In the genomic region with DNA sequence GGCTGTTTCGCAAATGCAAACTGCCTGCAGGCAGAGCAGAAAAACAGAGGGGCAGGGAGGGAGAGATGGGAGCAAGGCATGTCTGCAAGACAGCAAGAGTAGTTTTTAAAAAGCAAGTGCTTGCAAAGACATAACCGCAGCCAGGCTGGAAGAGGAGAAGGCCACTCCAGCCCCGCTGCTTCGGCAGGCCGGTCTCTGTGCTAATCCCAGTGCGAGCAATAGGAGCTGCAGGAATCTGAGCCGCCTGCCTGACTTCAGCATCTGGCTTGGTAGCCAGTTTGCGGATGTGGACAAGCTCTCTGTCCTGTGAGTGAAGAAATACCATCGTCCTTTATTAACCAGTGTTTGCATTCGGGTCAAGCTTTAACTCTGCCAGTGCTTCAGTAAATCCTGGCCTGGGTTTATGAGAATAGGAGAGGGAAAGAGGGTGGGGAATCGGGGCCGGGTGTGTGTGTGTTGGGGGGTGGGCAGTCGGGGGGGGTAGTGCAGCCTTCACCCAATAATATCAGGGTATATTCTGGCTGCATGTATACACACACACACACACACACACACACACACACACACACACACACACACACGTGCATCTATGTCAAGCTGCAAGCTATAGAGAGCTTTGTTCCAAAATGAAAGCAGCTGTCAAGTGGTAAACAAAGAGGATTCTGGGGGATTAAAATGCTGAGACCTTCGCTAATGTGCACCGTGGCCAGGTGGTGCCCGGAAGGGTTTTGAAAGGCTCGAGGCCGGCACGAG, we compare ENCODE assay signal across 8 mouse cellular contexts.
DNase-seq lines count a peak whose midpoint lies in the region; ATAC-seq and TF ChIP-seq lines count a peak whose summit lies in the region.

No protein-coding gene starts in this region.

- peaks cover 11% of the 10 kb centered on the region for H3K4me1 ChIP-seq in E14TG2a.4 (replicated peaks; ENCODE audit: low read depth, low read length)
- H3K4me1 ChIP-seq in forebrain, postnatal 0 days (ENCODE audit: insufficient read depth): peaks cover 13% of the 10 kb centered on the region
- H3K4me1 ChIP-seq in intestine, embryonic 15.5 days (replicated peaks): peaks cover 7% of the 10 kb centered on the region; the same call in 1 of the 2 replicates
- H3K4me1 ChIP-seq in midbrain, embryonic 10.5 days: peaks cover 39% of the 10 kb centered on the region

- H3K4me3 ChIP-seq in E14TG2a.4 (replicated peaks; ENCODE audit: low read length): peak overlapping the region; percentile 50
- no peak overlapping the region for H3K4me3 ChIP-seq in forebrain, postnatal 0 days (ENCODE audit: low read depth, low read length)
- H3K4me3 ChIP-seq in intestine, embryonic 15.5 days (replicated peaks): 0 out of 2 replicates have a peak overlapping the region, but pooled peaks have one; percentile 4
- peak overlapping the region; percentile 37 for H3K4me3 ChIP-seq in midbrain, embryonic 10.5 days

- H3K36me3 ChIP-seq in E14TG2a.4 (ENCODE audit: insufficient read depth, low read length): no peaks in the 10 kb centered on the region
- no peaks in the 10 kb centered on the region for H3K36me3 ChIP-seq in forebrain, postnatal 0 days (ENCODE audit: insufficient read depth)
- no peaks in the 10 kb centered on the region for H3K36me3 ChIP-seq in intestine, embryonic 15.5 days
- no peaks in the 10 kb centered on the region for H3K36me3 ChIP-seq in midbrain, embryonic 10.5 days

- TF ChIP-seq CTCF in E14TG2a.4 (conservative IDR thresholded peaks at IDR 0.05; ENCODE audit: low read length): no peak
- no peak for TF ChIP-seq CTCF in forebrain, postnatal 0 days (IDR thresholded peaks at IDR 0.05; ENCODE audit: low read depth)

- peak; percentile 70 for ATAC-seq in forebrain, postnatal 0 days
- ATAC-seq in intestine, embryonic 15.5 days: peak; percentile 51

- H3K27me3 ChIP-seq in E14TG2a.4 (ENCODE audit: insufficient read depth, low read length): peaks cover 6% of the 10 kb centered on the region
- H3K27me3 ChIP-seq in forebrain, postnatal 0 days (ENCODE audit: insufficient read depth, low read length): no peaks in the 10 kb centered on the region
- no peaks in the 10 kb centered on the region for H3K27me3 ChIP-seq in intestine, embryonic 15.5 days (replicated peaks)
- peaks cover 36% of the 10 kb centered on the region for H3K27me3 ChIP-seq in midbrain, embryonic 10.5 days (ENCODE audit: low read depth, poor library complexity, severe bottlenecking)

- DNase-seq in adrenal gland, adult 2 months: peak; percentile 33
- DNase-seq in adrenal gland, postnatal 4 days (ENCODE audit: low spot score in 2 of 2): no peak
- peak; percentile 74 for DNase-seq in forebrain, postnatal 0 days
- peak; percentile 73 for DNase-seq in midbrain, embryonic 10.5 days (ENCODE audit: low spot score)
- no peak for DNase-seq in spleen, postnatal 4 days (ENCODE audit: low spot score in 2 of 2)
- no peak for DNase-seq in urinary bladder, adult 18-20 months (ENCODE audit: low spot score in 2 of 2)

- no peaks in the 10 kb centered on the region for H3K9me3 ChIP-seq in E14TG2a.4 (ENCODE audit: low read length)
- no peaks in the 10 kb centered on the region for H3K9me3 ChIP-seq in forebrain, postnatal 0 days (ENCODE audit: low read length)
- H3K9me3 ChIP-seq in intestine, embryonic 15.5 days: no peaks in the 10 kb centered on the region
- H3K9me3 ChIP-seq in midbrain, embryonic 10.5 days (replicated peaks): no peaks in the 10 kb centered on the region

- peak overlapping the region; percentile 42 for H3K27ac ChIP-seq in forebrain, postnatal 0 days (ENCODE audit: low read depth, low read length)
- H3K27ac ChIP-seq in intestine, embryonic 15.5 days: no peak overlapping the region
- peak overlapping the region; percentile 91 for H3K27ac ChIP-seq in midbrain, embryonic 10.5 days (replicated peaks)

- peak overlapping the region; percentile 41; the same call in 1 of the 2 replicates for H3K9ac ChIP-seq in forebrain, postnatal 0 days
- no peak overlapping the region for H3K9ac ChIP-seq in intestine, embryonic 15.5 days

- 2% methylated on average over 20 of the region's 20 CpGs for WGBS in forebrain, postnatal 0 days
- WGBS in intestine, embryonic 15.5 days: 10% methylated on average over 20 of the region's 20 CpGs
- 7% methylated on average over 20 of the region's 20 CpGs for WGBS in midbrain, embryonic 10.5 days

- H3K4me2 ChIP-seq in forebrain, postnatal 0 days (ENCODE audit: low read depth): peak overlapping the region; percentile 31
- H3K4me2 ChIP-seq in intestine, embryonic 15.5 days (replicated peaks): peak overlapping the region; percentile 42

Comparison
In these comparisons a context has a peak if more than half of its experiments do, and no peak if none do; other contexts are left out.
1. DNase-seq: peak in adrenal gland, adult 2 months (single experiment), forebrain, postnatal 0 days (single experiment) and midbrain, embryonic 10.5 days (single experiment); none in adrenal gland, postnatal 4 days (0 of 2), spleen, postnatal 4 days (0 of 2) and urinary bladder, adult 18-20 months (0 of 2).